Mouse (Mus musculus) myocyte (in vitro differentiated cells): ENCODE data around the gene Gm20388.

ENCODE experiments used
- CEBPB ChIP-seq: IDR thresholded peaks from 2 replicates; pipeline ENCODE4 v1.6.1; 2011; ENCODE audit warnings: mild to moderate bottlenecking, moderate library complexity; ENCODE audit not compliant: poor library complexity, insufficient read depth, severe bottlenecking
- E2F4 ChIP-seq: IDR thresholded peaks from one replicate; pipeline ENCODE4 v1.6.1; 2011; ENCODE audit warnings: mild to moderate bottlenecking, control low read depth, moderate library complexity; ENCODE audit not compliant: insufficient read depth
- MAX ChIP-seq: IDR thresholded peaks from one replicate; pipeline ENCODE4 v1.6.1; 2011; ENCODE audit warnings: low read depth, mild to moderate bottlenecking, control low read depth
- MYOD1 ChIP-seq, 3 experiments: IDR thresholded peaks; one replicate each; pipeline ENCODE4 v1.6.1; 2011; ENCODE audit warnings: control low read depth in 2 of 3, low read depth in 2 of 3, mild to moderate bottlenecking in 2 of 3, moderate library complexity in 1 of 3; ENCODE audit not compliant: insufficient read length in 2 of 3, control insufficient read depth in 1 of 3
- MYOG ChIP-seq, 3 experiments: IDR thresholded peaks; one replicate each; pipeline ENCODE4 v1.6.1; 2011; ENCODE audit warnings: control low read depth in 2 of 3, low read depth in 2 of 3, mild to moderate bottlenecking in 2 of 3; ENCODE audit not compliant: insufficient read length in 2 of 3, control insufficient read depth in 1 of 3, insufficient read depth in 1 of 3
- POLR2A ChIP-seq: IDR thresholded peaks from one replicate; pipeline ENCODE4 v1.6.1; 2011; ENCODE audit warnings: low read depth, mild to moderate bottlenecking, control low read depth, moderate library complexity; ENCODE audit not compliant: insufficient read length
- POLR2AphosphoS2 ChIP-seq: IDR thresholded peaks from one replicate; pipeline ENCODE4 v1.6.1; 2011; ENCODE audit warnings: low read depth, control low read depth; ENCODE audit not compliant: insufficient read length
- REST ChIP-seq: IDR thresholded peaks from one replicate; pipeline ENCODE4 v1.6.1; 2011; ENCODE audit warnings: mild to moderate bottlenecking, control low read depth, moderate library complexity; ENCODE audit not compliant: insufficient read depth, insufficient read length
- SRF ChIP-seq: IDR thresholded peaks from one replicate; pipeline ENCODE4 v1.6.1; 2011; ENCODE audit warnings: low read depth; ENCODE audit not compliant: control insufficient read depth, insufficient read length
- TCF12 ChIP-seq: IDR thresholded peaks from one replicate; pipeline ENCODE4 v1.6.1; 2011; ENCODE audit warnings: mild to moderate bottlenecking, control low read depth; ENCODE audit not compliant: poor library complexity, insufficient read depth, severe bottlenecking
- TCF3 ChIP-seq: IDR thresholded peaks from one replicate; pipeline ENCODE4 v1.6.1; 2011; ENCODE audit warnings: low read depth, control low read depth; ENCODE audit not compliant: insufficient read length
- USF1 ChIP-seq: IDR thresholded peaks from one replicate; pipeline ENCODE4 v1.6.1; 2011; ENCODE audit warnings: low read depth, mild to moderate bottlenecking, control low read depth, moderate library complexity

GRCm38 (mm10) chr8:122987255-122987654 lies 3076.6 kb downstream of the Gm20388 start:
- TF ChIP-seq E2F4 (no peak), POLR2A (no peak), POLR2AphosphoS2 (no peak), USF1 (no peak), TCF3 (no peak), CEBPB (no peak), MYOG (IDR thresholded peaks at IDR 0.05; ENCODE audit: control insufficient read depth in 1 of 3, insufficient read depth in 1 of 3, insufficient read length in 2 of 3, low read depth in 2 of 3) (no peak), MAX (no peak), SRF (no peak), MYOD1 (IDR thresholded peaks at IDR 0.05; ENCODE audit: control insufficient read depth in 1 of 3, insufficient read length in 2 of 3, low read depth in 2 of 3) (no peak), TCF12 (no peak), REST (no peak)
